Mouse (Mus musculus) bone marrow, adult 2 months (tissue): Measurements from ENCODE around the gene Gm21915.

Experiments
- CTCF ChIP-seq: fragments of 200-500 bp; IDR thresholded peaks from 2 replicates; pipeline ENCODE4 v1.5.1; 2011; ENCODE audit warnings: low read length, control low read depth; ENCODE audit not compliant: control insufficient read depth, insufficient read depth
- POLR2A ChIP-seq: fragments of 200-500 bp; IDR thresholded peaks from 2 replicates; pipeline ENCODE4 v1.6.1; 2011; ENCODE audit warnings: low read depth, mild to moderate bottlenecking, control low read depth, low read length, borderline replicate concordance; ENCODE audit not compliant: control insufficient read depth

- TF ChIP-seq POLR2A (no peak), CTCF (no peak)
Measured at GRCm38 (mm10) chr9:40694284-40694683, 23.9 kb downstream of the Gm21915 start.
